Mouse (Mus musculus): ENCODE measurements at regions not wholly inside any gene's neighbourhood (a gene's known extent, or its start where the extent isn't known, plus 50 kb on each side); places are given as distances from the start of the nearest gene placed in this dataset.

DNA sequence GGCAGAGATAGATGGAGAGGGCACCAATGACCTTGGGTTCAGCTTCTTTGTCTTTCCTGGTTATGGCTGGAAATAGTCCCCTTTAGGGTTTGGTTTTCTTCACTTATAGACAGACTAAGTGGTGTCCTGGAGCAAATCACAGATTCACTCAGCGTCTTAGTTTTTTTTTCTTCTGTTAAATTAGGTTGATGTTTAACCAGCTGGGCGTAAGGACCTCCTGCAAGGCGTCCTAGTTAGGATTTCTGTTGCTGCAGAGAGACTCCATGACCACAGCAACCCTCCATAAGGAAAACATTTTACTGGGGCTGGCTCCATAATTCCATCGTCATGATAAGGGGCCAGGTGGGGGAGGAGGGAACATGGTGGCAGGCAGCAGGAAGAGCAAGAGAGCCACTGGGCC, 78.7 kb upstream of the Slc25a36 start:
- TF ChIP-seq GATA2 (IDR thresholded peaks at IDR 0.05; ENCODE audit: borderline replicate concordance, low read depth, low read length) (no peak), CTCF (IDR thresholded peaks at IDR 0.05; ENCODE audit: low read depth, low read length) (no peak), TAL1 (conservative IDR thresholded peaks at IDR 0.05; ENCODE audit: low read depth, low read length) (no peak), GATA1 (IDR thresholded peaks at IDR 0.05; ENCODE audit: borderline replicate concordance, low read length) (no peak), POLR2AphosphoS5 (IDR thresholded peaks at IDR 0.05; ENCODE audit: insufficient replicate concordance, low read depth, low read length) (no peak)

All from G1E (cell line).